In the genomic region with DNA sequence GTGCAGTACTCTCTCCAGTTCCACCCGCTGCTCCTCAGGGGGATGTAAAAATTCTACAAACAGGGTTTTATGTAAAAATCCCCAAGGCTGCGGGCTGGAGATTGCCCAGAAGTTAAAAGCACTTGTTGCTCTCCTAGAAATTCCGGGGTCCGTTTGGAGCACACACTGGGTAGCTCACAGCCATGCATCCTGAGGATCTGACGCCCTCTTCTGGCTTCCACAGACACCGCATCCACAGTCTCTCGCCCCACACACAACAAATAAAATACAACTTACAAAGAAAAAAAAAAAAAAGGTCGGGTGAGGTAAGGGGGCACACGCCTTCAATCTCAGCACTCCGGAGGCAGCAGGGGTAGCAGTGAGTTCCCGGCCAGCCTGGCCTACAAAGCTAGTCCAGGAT, we compare ENCODE assay signal across 21 mouse cellular contexts. TPM values are rescaled to one million over a fixed set of nuclear protein-coding genes. Genes with fewer than 3 reads are reported as not detected.
DNase-seq lines count a peak whose midpoint lies in the region; ATAC-seq and TF ChIP-seq lines count a peak whose summit lies in the region.
"Had no signal": no experiment of that assay in that cellular context is flagged by ENCODE, and none has a peak within 500 bp of the region (broad histone marks: within the 10 kb centered on the region; RNA-seq: fewer than 3 reads in every experiment).

No protein-coding gene starts in this region.

- TF ChIP-seq CTCF in kidney, postnatal 0 days (IDR thresholded peaks at IDR 0.05; ENCODE audit: low read depth), result peak; percentile 32; the same call in 1 of the 2 replicates
- TF ChIP-seq CTCF in CH12.LX (conservative IDR thresholded peaks at IDR 0.05 in 1 of 2, IDR thresholded peaks at IDR 0.05 in 1 of 2; ENCODE audit: low read depth in 2 of 2, low read length in 2 of 2), result peak in 1 of 2 experiments; percentile 41; a peak in 2 of 4 replicates
- TF ChIP-seq CTCF in ES-Bruce4 (IDR thresholded peaks at IDR 0.05; ENCODE audit: low read depth, low read length), result peak; percentile 64
- peak; percentile 33; the same call in 1 of the 2 replicates for TF ChIP-seq CTCF in bone marrow, adult 2 months (IDR thresholded peaks at IDR 0.05; ENCODE audit: control insufficient read depth, insufficient read depth, low read length)

- H3K4me2 ChIP-seq in kidney, postnatal 0 days (ENCODE audit: low read length), result no peak overlapping the region
- no peak overlapping the region for H3K4me2 ChIP-seq in CH12.LX (ENCODE audit: insufficient read depth, low read depth, poor library complexity, severe bottlenecking)
- H3K4me2 ChIP-seq: heart, embryonic 15.5 days; midbrain, embryonic 15.5 days had no signal

- H3K27me3 ChIP-seq in kidney, postnatal 0 days (ENCODE audit: insufficient read depth, low read length), result no peaks in the 10 kb centered on the region
- H3K27me3 ChIP-seq in CH12.LX (replicated peaks), result no peaks in the 10 kb centered on the region
- H3K27me3 ChIP-seq in ES-Bruce4 (ENCODE audit: control insufficient read depth, insufficient read depth, low read length, poor library complexity, severe bottlenecking), result no peaks in the 10 kb centered on the region
- H3K27me3 ChIP-seq: heart, embryonic 15.5 days; megakaryocyte, embryonic 14.5 days; midbrain, embryonic 15.5 days had no signal

- H3K79me2 ChIP-seq in CH12.LX (replicated peaks; ENCODE audit: control insufficient read depth, extremely low read depth, insufficient read depth, poor library complexity, severe bottlenecking), result no peaks in the 10 kb centered on the region

- H3K9me3 ChIP-seq in kidney, postnatal 0 days (replicated peaks; ENCODE audit: low read length), result no peaks in the 10 kb centered on the region
- H3K9me3 ChIP-seq in CH12.LX (replicated peaks; ENCODE audit: low read length) (no peaks in the 10 kb centered on the region), ES-Bruce4 (replicated peaks; ENCODE audit: control insufficient read depth, insufficient read depth, low read length, poor library complexity, severe bottlenecking) (no peaks in the 10 kb centered on the region)
- H3K9me3 ChIP-seq: heart, embryonic 15.5 days; megakaryocyte, embryonic 14.5 days; midbrain, embryonic 15.5 days had no signal

- peaks cover 25% of the 10 kb centered on the region for H3K36me3 ChIP-seq in kidney, postnatal 0 days (ENCODE audit: insufficient read depth, low read length)
- H3K36me3 ChIP-seq in CH12.LX (replicated peaks in 1 of 2; ENCODE audit: control insufficient read depth in 1 of 2, insufficient read depth in 1 of 2, low read length in 1 of 2) (peaks cover 43 to 77% of the 10 kb centered on the region in 2 experiments), ES-Bruce4 (ENCODE audit: control insufficient read depth, insufficient read depth, low read length, poor library complexity, severe bottlenecking) (peaks cover 43% of the 10 kb centered on the region)

- peak; percentile 17 for TF ChIP-seq RAD21 in CH12.LX (IDR thresholded peaks at IDR 0.05; ENCODE audit: low read depth, low read length)

- TF ChIP-seq POLR2A in CH12.LX (IDR thresholded peaks at IDR 0.05; ENCODE audit: low read depth, low read length) (no peak), ES-Bruce4 (IDR thresholded peaks at IDR 0.05; ENCODE audit: insufficient read depth, low read length) (no peak)
- no peak for TF ChIP-seq POLR2A in bone marrow, adult 2 months (IDR thresholded peaks at IDR 0.05; ENCODE audit: borderline replicate concordance, control insufficient read depth, low read depth, low read length)

- no peak overlapping the region for H3K9ac ChIP-seq in kidney, postnatal 0 days (ENCODE audit: low read depth, low read length)
- H3K9ac ChIP-seq in CH12.LX (ENCODE audit: insufficient read depth, low read depth) (no peak overlapping the region), ES-Bruce4 (ENCODE audit: low read depth, poor library complexity, severe bottlenecking) (no peak overlapping the region)
- H3K9ac ChIP-seq: heart, embryonic 15.5 days; liver, embryonic 14.5 days; midbrain, embryonic 15.5 days had no signal

- TF ChIP-seq EP300 in CH12.LX (IDR thresholded peaks at IDR 0.05; ENCODE audit: low read length), result no peak
- no peak for TF ChIP-seq EP300 in ES-Bruce4 (IDR thresholded peaks at IDR 0.05; ENCODE audit: insufficient read depth, low read depth, low read length)

- dilution Hi-C loops in CH12.LX (cut with MboI; ENCODE audit: extremely low pct_ligation_motif_present, extremely low pct_unique_long_range_greater_than_20kb, low sequenced_read_pairs), result no loop called here

- DNase-seq in kidney, postnatal 0 days (ENCODE audit: low spot score), result no peak
- no peak for DNase-seq in kidney, adult 11 months
- no peak for DNase-seq in CH12.LX (ENCODE audit: extremely low read depth)
- DNase-seq in frontal cortex, postnatal 14 days (ENCODE audit: low spot score in 2 of 2), result no peak
- no peak for DNase-seq in adrenal gland, adult 18-20 months (ENCODE audit: low spot score in 2 of 2)
- DNase-seq: adrenal gland, adult 8-10 months; cerebellum, adult 11 months; cerebellum, postnatal 14 days; embryo, embryonic 11 days; gastrocnemius, postnatal 10 days; heart, adult 11 months; kidney, adult 18-20 months; kidney, postnatal 14 days; layer of hippocampus, adult 9-11 months; lung, postnatal 10 days had no signal

- H3K4me3 ChIP-seq in kidney, postnatal 0 days (replicated peaks; ENCODE audit: low read depth, low read length), result no peak overlapping the region
- H3K4me3 ChIP-seq in CH12.LX (replicated peaks in 1 of 3; ENCODE audit: low read depth in 2 of 3, low read length in 2 of 3, poor library complexity in 1 of 3) (no peak overlapping the region), ES-Bruce4 (ENCODE audit: low read depth, low read length) (no peak overlapping the region)
- H3K4me3 ChIP-seq in bone marrow, adult 2 months (replicated peaks; ENCODE audit: control insufficient read depth, low read depth, low read length), result no peak overlapping the region
- H3K4me3 ChIP-seq: heart, embryonic 15.5 days; megakaryocyte, embryonic 14.5 days; midbrain, embryonic 15.5 days had no signal

- no peak overlapping the region for H3K27ac ChIP-seq in kidney, postnatal 0 days
- H3K27ac ChIP-seq in CH12.LX (ENCODE audit: insufficient read depth, low read depth) (no peak overlapping the region), ES-Bruce4 (ENCODE audit: insufficient read depth, low read length) (no peak overlapping the region)
- no peak overlapping the region for H3K27ac ChIP-seq in bone marrow, adult 2 months (ENCODE audit: control insufficient read depth, insufficient read depth, low read depth, low read length, poor library complexity)
- H3K27ac ChIP-seq: heart, embryonic 15.5 days; liver, embryonic 14.5 days; midbrain, embryonic 15.5 days had no signal

- in situ Hi-C loops in CH12.LX (cut with MboI; ENCODE audit: low pct_ligation_motif_present, low pct_unique_long_range_greater_than_20kb, low sequenced_read_pairs), result no loop called here

- ATAC-seq in kidney, postnatal 0 days (replicated peaks; ENCODE audit: low FRiP score, low read depth), result no peak
- ATAC-seq: midbrain, embryonic 15.5 days had no signal

- WGBS in kidney, postnatal 0 days, result 80% methylated on average over 11 of the region's 11 CpGs
- WGBS in bone marrow, adult 2 months, result 84% methylated on average over 11 of the region's 11 CpGs

- no peaks in the 10 kb centered on the region for H3K4me1 ChIP-seq in kidney, postnatal 0 days (replicated peaks; ENCODE audit: insufficient read depth, low read length)
- H3K4me1 ChIP-seq in CH12.LX (ENCODE audit: control insufficient read depth in 1 of 2, insufficient read depth in 2 of 2) (peaks cover 8 to 46% of the 10 kb centered on the region in 2 experiments), ES-Bruce4 (ENCODE audit: control insufficient read depth, insufficient read depth, low read length) (no peaks in the 10 kb centered on the region)
- no peaks in the 10 kb centered on the region; the same call in 1 of the 2 replicates for H3K4me1 ChIP-seq in bone marrow, adult 2 months (ENCODE audit: control insufficient read depth, insufficient read depth, low read length)
- H3K4me1 ChIP-seq: midbrain, embryonic 15.5 days had no signal

TF ChIP-seq in CH12.LX, 34 proteins besides CTCF, POLR2A, EP300 and RAD21:
- no peak for TF ChIP-seq KAT2A (IDR thresholded peaks at IDR 0.05; ENCODE audit: insufficient replicate concordance, low read length)
- TF ChIP-seq CHD1 (IDR thresholded peaks at IDR 0.05; ENCODE audit: low read depth, low read length), result no peak
- TF ChIP-seq MAFK (IDR thresholded peaks at IDR 0.05; ENCODE audit: insufficient replicate concordance, low read length), result no peak
- no peak for TF ChIP-seq JUND (conservative IDR thresholded peaks at IDR 0.05; ENCODE audit: low read depth, low read length)
- no peak for TF ChIP-seq ZMIZ1 (IDR thresholded peaks at IDR 0.05; ENCODE audit: low read depth, low read length)
- no peak for TF ChIP-seq JUN (IDR thresholded peaks at IDR 0.05; ENCODE audit: insufficient read depth, low read depth, low read length)
- TF ChIP-seq MAZ (IDR thresholded peaks at IDR 0.05; ENCODE audit: low read depth, low read length), result no peak
- TF ChIP-seq POLR2AphosphoS2 (IDR thresholded peaks at IDR 0.05; ENCODE audit: low read depth, low read length), result no peak
- no peak for TF ChIP-seq E2F4 (IDR thresholded peaks at IDR 0.05; ENCODE audit: insufficient replicate concordance, low read depth, low read length)
- TF ChIP-seq IRF4 (IDR thresholded peaks at IDR 0.05; ENCODE audit: low read depth, low read length), result no peak
- TF ChIP-seq TCF12 (IDR thresholded peaks at IDR 0.05; ENCODE audit: low read depth, low read length), result no peak
- TF ChIP-seq MAX (IDR thresholded peaks at IDR 0.05; ENCODE audit: low read length), result no peak
- TF ChIP-seq SMC3 (IDR thresholded peaks at IDR 0.05; ENCODE audit: low read depth, low read length), result no peak
- no peak for TF ChIP-seq ELF1 (IDR thresholded peaks at IDR 0.05; ENCODE audit: low read depth, low read length)
- TF ChIP-seq ZNF384 (IDR thresholded peaks at IDR 0.05; ENCODE audit: low read depth, low read length), result no peak
- no peak for TF ChIP-seq NRF1 (IDR thresholded peaks at IDR 0.05; ENCODE audit: low read depth, low read length)
- TF ChIP-seq USF1 (IDR thresholded peaks at IDR 0.05; ENCODE audit: low read depth, low read length), result no peak
- TF ChIP-seq HCFC1 (IDR thresholded peaks at IDR 0.05; ENCODE audit: low read depth, low read length), result no peak
- no peak for TF ChIP-seq GABPA (IDR thresholded peaks at IDR 0.05; ENCODE audit: insufficient replicate concordance, low read depth, low read length)

RNA-seq across cellular contexts. Expression of a gene that starts 21.3 kb away (rescaled TPM):
- 21.2 and 25.3 TPM in 2 replicates for polyA plus RNA-seq in kidney, postnatal 0 days (2015; fragmentation: Nextera tagmentation; extraction: Ambion mirVana)
- total RNA-seq in CH12.LX (2012; rRNA removed) (54.3 and 66.9 TPM in 2 replicates), CH12.LX (2014; rRNA removed) (35.5 and 42.4 TPM in 2 replicates)
- polyA plus RNA-seq in CH12.LX (2012; ENCODE audit: insufficient read length, low read depth) (51.5 and 69.7 TPM in 2 replicates), ES-Bruce4 (2011; ENCODE audit: insufficient read depth, insufficient read length, low read depth, missing spikeins) (34.6 and 42.1 TPM in 2 replicates)
- 49.4 and 56.2 TPM in 2 replicates for polyA plus RNA-seq in bone marrow, adult 2 months (2011; ENCODE audit: insufficient read depth, insufficient read length, low replicate concordance, missing spikeins)
- total RNA-seq in adrenal gland, adult 18-20 months (2021), result 10 to 100 TPM; 23.1 to 26.5 TPM
